Mouse (Mus musculus) adipocyte (in vitro differentiated cells): ENCODE measurements around the gene Bmp15.

Experiments used
- DNase-seq: peaks from one replicate; pipeline ENCODE4 v3.0.0-alpha.2; 2016; ENCODE audit warnings: low spot score

Gene Bmp15

DNA sequence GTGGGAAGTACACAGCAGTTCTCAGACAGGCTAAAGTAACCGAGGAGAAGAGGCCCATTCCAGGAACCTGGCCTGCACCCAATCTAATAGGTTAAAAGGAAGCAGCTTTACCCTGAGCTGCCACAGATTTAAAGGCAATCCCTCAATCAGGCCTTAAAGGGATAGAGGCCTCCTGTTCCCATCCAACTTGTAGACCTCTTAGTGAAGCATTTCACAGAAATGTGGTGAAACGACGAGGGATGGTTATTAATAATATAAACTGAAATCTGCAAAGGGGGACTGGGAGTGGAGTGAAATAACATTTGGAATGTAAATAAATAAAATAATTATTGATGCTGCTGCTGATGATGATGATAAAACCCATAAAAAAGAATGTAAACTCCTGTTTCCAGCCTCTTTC, at the start of gene Bmp15:
Bmp15 (minus strand) TSS at position 101 of the 400 bp plus-strand sequence.
- DNase-seq = no peak

DNA sequence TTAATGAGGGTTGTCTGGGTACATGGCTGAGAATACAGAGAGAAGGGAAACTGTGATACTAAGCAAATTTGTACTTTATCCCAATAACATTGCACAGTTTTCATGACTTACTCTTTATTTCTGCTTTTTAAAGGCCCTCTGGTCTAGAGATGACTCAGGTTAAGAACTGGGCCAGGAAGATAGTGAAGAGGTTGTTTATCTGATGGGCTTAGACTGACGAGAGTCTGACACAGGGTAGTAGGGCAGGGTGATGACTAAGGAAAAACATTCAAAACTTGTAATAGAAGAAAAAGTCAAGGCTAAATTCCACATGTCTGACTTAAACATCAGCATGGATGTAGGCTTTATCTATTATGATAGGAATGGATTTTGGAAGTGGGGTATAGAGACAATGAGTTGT, 48.3 kb upstream of the Bmp15 start:
- DNase-seq = peak; percentile 3

DNA sequence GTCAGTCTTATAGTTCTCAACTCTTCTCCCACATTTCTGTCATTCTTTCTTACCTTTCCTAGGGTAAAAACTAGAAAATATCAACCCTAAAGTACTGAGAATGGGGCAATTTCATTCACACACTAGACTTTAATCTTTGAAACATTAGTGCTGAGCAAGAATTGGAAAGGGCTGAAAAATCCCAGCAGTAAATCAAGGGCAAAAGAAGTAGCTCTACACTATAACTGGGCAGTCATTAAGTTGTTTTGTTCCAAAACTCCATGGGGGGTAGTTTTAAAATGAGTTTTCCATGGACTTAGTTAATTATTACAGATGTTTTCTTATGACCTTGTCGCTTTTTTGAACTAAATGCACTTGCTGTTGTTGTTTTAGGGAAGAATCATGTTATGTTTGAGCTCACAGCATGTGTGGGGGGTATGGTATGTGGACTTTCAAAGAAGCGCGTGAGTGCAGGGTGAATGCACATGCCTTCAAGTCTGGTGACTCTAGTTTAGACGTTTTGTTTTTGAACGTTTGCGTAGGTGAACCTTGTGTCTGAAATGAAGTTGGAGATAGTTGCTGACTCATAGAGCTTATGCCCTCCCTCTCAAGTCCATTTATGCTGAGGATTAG, 37.1 kb upstream of the Bmp15 start:
- DNase-seq = no peak

DNA sequence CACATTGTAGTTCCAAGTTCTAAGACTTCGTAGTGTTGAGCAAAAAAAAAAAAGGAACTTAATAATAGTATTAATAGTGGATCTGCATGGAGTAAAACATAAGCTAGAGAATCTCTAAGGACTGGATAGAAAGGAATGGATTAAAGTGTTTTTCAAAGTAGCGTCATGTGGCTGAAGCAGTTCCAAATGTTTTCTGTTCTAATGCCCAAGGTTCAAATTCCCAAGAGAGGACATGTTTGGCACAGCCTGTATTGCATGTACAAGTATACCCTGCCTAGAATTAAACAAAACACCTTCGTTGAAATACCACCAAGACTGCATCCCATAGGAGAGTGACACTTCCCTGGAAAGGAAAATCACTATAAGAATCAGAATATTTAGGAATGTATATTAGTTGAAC, 36.4 kb upstream of the Bmp15 start:
- DNase-seq = peak; percentile 5

DNA sequence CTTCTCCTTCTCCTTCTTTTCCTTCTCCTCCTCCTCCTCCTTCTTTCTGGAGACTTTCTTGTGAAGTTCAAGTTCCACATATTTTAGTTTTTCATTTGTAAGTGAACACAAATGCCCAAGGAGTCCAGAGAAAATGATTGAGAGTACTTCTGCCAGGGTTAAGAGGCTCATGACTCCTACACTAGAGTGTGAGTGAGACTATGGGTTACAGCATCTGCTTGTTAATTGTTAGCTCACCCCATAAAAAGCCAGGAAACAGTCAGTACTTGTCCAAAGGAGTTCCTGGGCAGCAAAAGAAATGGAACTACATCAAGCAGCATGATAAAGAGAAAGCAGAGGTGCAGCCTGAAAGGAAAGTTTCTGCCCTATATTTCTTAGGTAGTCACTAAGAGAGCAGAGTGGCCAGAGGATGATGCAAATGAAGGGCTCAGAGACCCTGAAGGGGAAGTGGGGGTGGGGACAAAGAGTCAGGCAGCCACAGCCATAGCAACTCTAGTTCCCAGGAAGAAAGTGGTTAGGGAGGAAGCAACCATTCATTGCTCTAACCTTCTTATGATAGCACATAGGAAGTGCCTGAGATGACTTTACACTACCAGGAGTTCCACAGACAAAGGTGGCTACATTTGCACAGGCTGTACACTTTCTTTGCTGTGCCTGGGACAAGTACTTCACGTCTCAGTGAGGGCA, 24.9 kb upstream of the Bmp15 start:
- no peak for DNase-seq

DNA sequence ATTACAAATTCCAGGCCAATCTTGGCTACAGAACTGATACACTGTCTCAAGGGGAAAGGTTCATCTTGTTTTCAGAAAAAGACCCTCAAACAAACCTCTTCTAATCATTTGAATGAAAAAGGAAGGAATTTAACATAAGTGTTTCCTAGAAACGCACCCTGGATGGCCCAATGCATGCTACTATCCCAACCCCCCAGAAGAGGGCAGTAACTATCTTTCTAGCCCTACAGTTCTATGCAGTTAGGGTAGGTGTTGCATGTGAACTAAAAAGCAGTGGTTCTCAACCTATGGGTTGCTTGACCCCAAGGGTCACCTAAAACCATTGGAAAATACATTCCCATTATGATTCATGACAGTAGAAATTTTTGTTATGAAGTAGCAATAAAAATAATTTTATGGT, 3.5 kb upstream of the Bmp15 start:
- DNase-seq = peak; percentile 59

DNA sequence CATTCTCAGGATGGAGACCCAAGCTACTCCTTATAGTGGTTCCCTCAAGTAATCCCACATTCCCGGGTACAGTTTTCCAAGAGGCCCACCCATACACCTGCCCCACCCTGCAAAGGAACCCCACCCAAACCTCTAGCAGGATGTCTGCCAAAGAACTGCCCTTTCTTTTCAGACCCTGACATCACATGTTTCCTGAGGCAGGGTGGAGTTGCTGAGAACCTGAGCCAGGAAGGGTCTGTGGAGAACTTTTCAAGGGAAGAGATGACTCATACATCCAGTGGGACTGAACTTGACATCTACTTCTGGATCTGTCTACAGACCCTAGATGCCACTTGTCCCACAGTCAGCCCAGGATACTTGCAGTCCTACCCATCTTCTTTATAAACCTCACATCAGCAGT, 2.8 kb downstream of the Bmp15 start:
- no peak for DNase-seq
